Mouse (Mus musculus) heart, adult 2 months (tissue): ENCODE measurements around the gene Tm4sf4. TPM values are rescaled to one million over a fixed set of nuclear protein-coding genes. Genes with fewer than 3 reads are reported as not detected.

Source experiments
- DNase-seq, 2 experiments: peaks; one replicate each; pipeline ENCODE4 v3.0.0; 2021
- H3K27ac ChIP-seq: fragments of 200-600 bp; 2 replicates; pipeline ENCODE4 v1.8.1; 2022
- H3K27me3 ChIP-seq: fragments of 200-500 bp; 2 replicates; pipeline ENCODE4 v1.6.1; 2012; ENCODE audit warnings: mild to moderate bottlenecking, low read length, inconsistent platforms, mixed read lengths; ENCODE audit not compliant: control insufficient read depth, insufficient read depth
- H3K36me3 ChIP-seq: fragments of 200-500 bp; 2 replicates; pipeline ENCODE4 v1.6.1; 2012; ENCODE audit warnings: low read length, inconsistent platforms; ENCODE audit not compliant: control insufficient read depth, insufficient read depth
- H3K4me1 ChIP-seq: fragments of 200-500 bp; 2 replicates; pipeline ENCODE4 v1.6.1; 2011; ENCODE audit warnings: low read length; ENCODE audit not compliant: control insufficient read depth, insufficient read depth
- H3K4me3 ChIP-seq: fragments of 200-600 bp; 2 replicates; pipeline ENCODE4 v1.8.1; 2022
- H3K79me2 ChIP-seq: fragments of 200-500 bp; replicated peaks from 2 replicates; pipeline ENCODE4 v1.6.1; 2012; ENCODE audit warnings: mild to moderate bottlenecking, inconsistent platforms, low read length, moderate library complexity, mixed read lengths; ENCODE audit not compliant: control insufficient read depth, insufficient read depth
- H3K9ac ChIP-seq: fragments of 200-500 bp; 2 replicates; pipeline ENCODE4 v1.6.1; 2012; ENCODE audit warnings: low read depth, mild to moderate bottlenecking, control low read depth, inconsistent platforms, low read length, mixed read lengths
- CTCF ChIP-seq: fragments of 200-600 bp; IDR thresholded peaks from 2 replicates; pipeline ENCODE4 v1.8.1; 2022; ENCODE audit warnings: antibody characterized with exemption, mild to moderate bottlenecking, moderate library complexity
- EP300 ChIP-seq: fragments of 200-500 bp; IDR thresholded peaks from 2 replicates; pipeline ENCODE4 v1.6.1; 2011; ENCODE audit warnings: low read depth, low read length, control low read depth; ENCODE audit not compliant: insufficient read depth
- POLR2A ChIP-seq: fragments of 200-500 bp; IDR thresholded peaks from 2 replicates; pipeline ENCODE4 v1.6.1; 2011; ENCODE audit warnings: mild to moderate bottlenecking, low read depth, low read length, control low read depth; ENCODE audit not compliant: insufficient read depth
- WGBS: fragments of 180-500 bp; shearing (Covaris S2); methylation state at CpG from one replicate; pipeline ENCODE4 v1.1.7; 2018; 5-methylcytosine and 5-hydroxymethylcytosine counted together
- intact Hi-C: fragments of 180-260 bp; cut with DNase I; formaldehyde crosslinking; loops from one replicate; pipeline ENCODE4 v1.15.1; 2025
- polyA plus RNA-seq: library from polyadenylated mRNA; depleted of rRNA; stranded (reverse); fragments of >200 nt; gene quantifications from 2 replicates; pipeline ENCODE4 v1.2.3, GENCODE M21; 2012
- total RNA-seq, 2 experiments: library from RNA; stranded (reverse); gene quantifications; 2 replicates each; pipeline ENCODE4 v1.2.3; 2021

Gene Tm4sf4
- total and polyA plus RNA-seq, 3 experiments = 0.14 to 0.16 (median 0.14) TPM

DNA sequence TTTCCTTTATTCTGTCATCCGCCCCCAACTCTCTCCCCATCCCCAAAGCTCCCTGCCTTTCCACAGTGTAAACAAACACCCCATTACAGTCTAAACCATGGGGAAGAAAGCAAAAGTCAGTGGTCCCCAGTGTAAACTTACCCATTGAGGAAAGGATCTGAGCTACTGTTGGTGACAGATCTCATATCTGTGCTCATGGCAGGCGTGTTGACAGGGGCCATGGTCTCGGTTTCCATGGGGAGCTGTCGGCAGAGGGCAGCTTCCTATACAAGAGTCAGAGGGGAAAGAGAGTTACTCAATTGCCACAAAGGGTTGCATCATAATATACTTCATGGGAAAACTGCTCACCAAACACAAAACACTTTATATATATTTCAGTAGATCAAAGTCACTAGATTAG lies 38.2 kb downstream of the Tm4sf4 start:
- WGBS = 76% methylated on average over 4 of the region's 4 CpGs
- no peak for DNase-seq
- Histone ChIP-seq H3K27ac (no peak overlapping the region), H3K9ac (no peak overlapping the region), H3K79me2 (peaks cover 5% of the 10 kb centered on the region), H3K36me3 (peaks cover 2% of the 10 kb centered on the region), H3K4me1 (no peaks in the 10 kb centered on the region), H3K4me3 (no peak overlapping the region), H3K27me3 (no peaks in the 10 kb centered on the region)
- intact Hi-C loops = no loop called here
- TF ChIP-seq CTCF = no peak

- H3K9ac ChIP-seq = no peak overlapping the region
- peaks cover 1% of the 10 kb centered on the region; the same call in 1 of the 2 replicates for H3K4me1 ChIP-seq
- no peak overlapping the region for H3K4me3 ChIP-seq
- intact Hi-C loops = loop anchor here (1.0 kb wide), 1 partner anchor 160 kb away; no protein-coding TSS in a partner anchor
- DNase-seq = no peak
- H3K27me3 ChIP-seq = no peaks in the 10 kb centered on the region
- H3K79me2 ChIP-seq = peaks cover 6% of the 10 kb centered on the region
- TF ChIP-seq CTCF (peak; percentile 80), POLR2A (no peak)
- 64% methylated on average over 3 of the region's 3 CpGs for WGBS
- no peak overlapping the region for H3K27ac ChIP-seq
- H3K36me3 ChIP-seq = peaks cover 6% of the 10 kb centered on the region
These were observed 41.2 kb downstream of the Tm4sf4 start for GRCm38 (mm10) chr3:57466289-57466688.

- peaks cover 8% of the 10 kb centered on the region for H3K4me1 ChIP-seq
- no peak overlapping the region for H3K9ac ChIP-seq
- H3K4me3 ChIP-seq = no peak overlapping the region
- H3K36me3 ChIP-seq = peaks cover 14% of the 10 kb centered on the region
- H3K27me3 ChIP-seq = no peaks in the 10 kb centered on the region
- no peak overlapping the region for H3K27ac ChIP-seq
- H3K79me2 ChIP-seq = peaks cover 6% of the 10 kb centered on the region
- 89% methylated on average over 3 of the region's 3 CpGs for WGBS
- DNase-seq = no peak
- intact Hi-C loops = no loop called here
- TF ChIP-seq POLR2A (no peak), CTCF (no peak), EP300 (no peak)
These were observed 44.2 kb downstream of the Tm4sf4 start for GRCm38 (mm10) chr3:57469325-57469724.

DNA sequence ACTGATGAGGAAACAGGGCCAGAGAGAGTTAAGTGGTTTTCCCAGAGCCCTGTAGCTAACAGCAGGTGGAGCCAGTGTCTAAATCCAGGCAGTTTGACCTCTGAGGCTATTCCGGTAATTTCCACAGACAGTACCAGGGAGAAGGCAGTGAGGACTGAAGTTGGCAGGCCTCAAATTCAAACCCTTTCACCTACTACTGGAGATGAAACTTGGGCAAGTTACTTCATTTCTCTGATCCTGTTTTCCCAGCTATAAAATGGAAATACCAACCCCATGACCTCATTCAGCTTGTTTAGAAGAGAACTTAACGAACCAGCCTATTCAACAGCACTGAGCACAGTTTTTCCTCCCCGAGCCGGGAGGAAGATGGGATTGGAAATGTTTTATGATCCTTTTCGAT lies 45.2 kb downstream of the Tm4sf4 start:
- WGBS = 9% methylated on average over 5 of the region's 5 CpGs
- no peak; the same call in 1 of the 2 replicates for TF ChIP-seq CTCF
- TF ChIP-seq EP300 = peak; percentile 93
- intact Hi-C loops = loop anchor here (1.0 to 2.0 kb wide), 5 partner anchors 46 to 156 kb away; no protein-coding TSS in a partner anchor
- no peak overlapping the region; the same call in 1 of the 2 replicates for H3K9ac ChIP-seq
- peak; percentile 67 to 68 for DNase-seq
- H3K79me2 ChIP-seq = peaks cover 6% of the 10 kb centered on the region
- H3K27me3 ChIP-seq = no peaks in the 10 kb centered on the region
- H3K4me1 ChIP-seq = peaks cover 10% of the 10 kb centered on the region
- H3K36me3 ChIP-seq = peaks cover 14% of the 10 kb centered on the region
- no peak overlapping the region; the same call in 1 of the 2 replicates for H3K4me3 ChIP-seq
- H3K27ac ChIP-seq = peak overlapping the region; percentile 81

GRCm38 (mm10) chr3:57470981-57471601 lies 46.0 kb downstream of the Tm4sf4 start:
- intact Hi-C loops = loop anchor here (1.0 to 2.0 kb wide), 5 partner anchors 46 to 155 kb away; no protein-coding TSS in a partner anchor
- Histone ChIP-seq H3K36me3 (peaks cover 16% of the 10 kb centered on the region), H3K4me1 (peaks cover 10% of the 10 kb centered on the region), H3K79me2 (peaks cover 6% of the 10 kb centered on the region), H3K9ac (peak overlapping the region; percentile 26), H3K4me3 (peak overlapping the region; percentile 18; the same call in 1 of the 2 replicates), H3K27ac (peak overlapping the region; percentile 81), H3K27me3 (no peaks in the 10 kb centered on the region)
- 12% methylated on average over 15 of the region's 15 CpGs for WGBS
- peak; percentile 52 to 57 for DNase-seq
- no peak for TF ChIP-seq EP300

DNA sequence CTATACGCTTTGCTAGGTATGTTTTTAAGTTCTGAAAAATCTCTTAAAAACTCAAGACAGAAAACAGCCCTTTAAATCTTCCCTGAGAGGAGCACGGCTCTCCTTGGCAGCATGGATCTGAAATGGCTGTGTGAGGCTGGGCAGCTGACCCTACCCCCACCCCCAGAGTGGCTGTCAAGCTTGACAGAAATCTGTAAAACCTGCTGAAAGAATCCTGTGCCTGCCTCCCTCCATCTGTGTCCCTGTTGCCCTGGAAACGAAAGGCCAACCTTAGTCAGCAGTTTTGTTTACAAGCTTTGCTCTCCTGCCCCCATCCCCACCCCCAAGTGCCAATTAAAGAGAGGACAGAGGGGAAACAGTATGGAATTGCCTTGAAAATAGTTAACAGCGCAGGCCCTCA lies 47.3 kb downstream of the Tm4sf4 start:
- TF ChIP-seq POLR2A (no peak), EP300 (no peak), CTCF (no peak)
- no peak for DNase-seq
- Histone ChIP-seq H3K27me3 (no peaks in the 10 kb centered on the region), H3K4me3 (no peak overlapping the region), H3K9ac (no peak overlapping the region), H3K27ac (no peak overlapping the region), H3K4me1 (peaks cover 10% of the 10 kb centered on the region), H3K36me3 (peaks cover 17% of the 10 kb centered on the region), H3K79me2 (peaks cover 3% of the 10 kb centered on the region)
- intact Hi-C loops = no loop called here
- WGBS = 54% methylated on average over 4 of the region's 4 CpGs
